Mouse (Mus musculus) CH12.LX (cell line): ENCODE measurements around the gene Mrpl22. TPM values are rescaled to one million over a fixed set of nuclear protein-coding genes. Genes with fewer than 3 reads are reported as not detected.

ENCODE experiments used
- DNase-seq: peaks from one replicate; pipeline ENCODE4 v3.0.0-alpha.2; 2013; ENCODE audit errors: extremely low read depth
- H3K27ac ChIP-seq: 2 replicates; pipeline ENCODE4 v1.5.1; 2012; ENCODE audit warnings: low read depth, mild to moderate bottlenecking, control low read depth, moderate library complexity; ENCODE audit not compliant: insufficient read depth
- H3K27me3 ChIP-seq: replicated peaks from 2 replicates; pipeline ENCODE3; 2012; ENCODE audit warnings: inconsistent platforms
- H3K36me3 ChIP-seq, 2 experiments: replicated peaks in 1 of 2; 2 replicates each; pipeline versions ENCODE3 to v1.6.1; 2012; ENCODE audit warnings: inconsistent platforms in 1 of 2, low read length in 1 of 2, mild to moderate bottlenecking in 1 of 2, mixed read lengths in 1 of 2, moderate library complexity in 1 of 2; ENCODE audit not compliant: control insufficient read depth in 1 of 2, insufficient read depth in 1 of 2
- H3K4me1 ChIP-seq, 2 experiments: 2 replicates each; pipeline ENCODE4 v1.6.1; 2012; ENCODE audit warnings: inconsistent platforms in 1 of 2, moderate library complexity in 1 of 2; ENCODE audit not compliant: insufficient read depth in 2 of 2, control insufficient read depth in 1 of 2
- H3K4me2 ChIP-seq: 2 replicates; pipeline ENCODE4 v1.6.1; 2012; ENCODE audit warnings: low read depth, mild to moderate bottlenecking, control low read depth; ENCODE audit not compliant: poor library complexity, insufficient read depth, severe bottlenecking
- H3K4me3 ChIP-seq, 3 experiments: fragments of 150-350 bp in 1 of 3; sonication (generic) in 1 of 3; replicated peaks in 1 of 3; 2 replicates each; pipeline versions ENCODE3 to v1.5.1; 2011 to 2012; ENCODE audit warnings: low read depth in 2 of 3, low read length in 2 of 3, mild to moderate bottlenecking in 2 of 3, moderate library complexity in 2 of 3, control low read depth in 1 of 3, improper control_type of control experiment in 1 of 3, inconsistent platforms in 1 of 3, mixed read lengths in 1 of 3; ENCODE audit not compliant: poor library complexity in 1 of 3
- H3K79me2 ChIP-seq: replicated peaks from 2 replicates; pipeline ENCODE4 v1.6.1; 2012; ENCODE audit warnings: mild to moderate bottlenecking, moderate library complexity; ENCODE audit not compliant: control insufficient read depth, poor library complexity, insufficient read depth, severe bottlenecking; ENCODE audit errors: extremely low read depth
- H3K9ac ChIP-seq: 2 replicates; pipeline ENCODE4 v1.6.1; 2012; ENCODE audit warnings: low read depth, mild to moderate bottlenecking, control low read depth, moderate library complexity; ENCODE audit not compliant: insufficient read depth
- H3K9me3 ChIP-seq: replicated peaks from 2 replicates; pipeline ENCODE3; 2012; ENCODE audit warnings: low read length, inconsistent platforms, mixed read lengths
- BHLHE40 ChIP-seq: IDR thresholded peaks from 2 replicates; pipeline ENCODE4 v1.6.1; 2011; ENCODE audit warnings: mild to moderate bottlenecking, low read depth, low read length, improper control_type of control experiment
- CHD1 ChIP-seq: IDR thresholded peaks from 2 replicates; pipeline ENCODE4 v1.6.1; 2012; ENCODE audit warnings: low read depth, low read length, improper control_type of control experiment, inconsistent platforms
- ELF1 ChIP-seq: IDR thresholded peaks from 2 replicates; pipeline ENCODE4 v1.6.1; 2014; ENCODE audit warnings: low read depth, mild to moderate bottlenecking, inconsistent platforms, low read length, improper control_type of control experiment
- GABPA ChIP-seq: IDR thresholded peaks from 2 replicates; pipeline ENCODE4 v1.6.1; 2012; ENCODE audit warnings: low read depth, low read length, improper control_type of control experiment, inconsistent platforms; ENCODE audit not compliant: insufficient replicate concordance
- JUN ChIP-seq: IDR thresholded peaks from 2 replicates; pipeline ENCODE4 v1.6.1; 2011; ENCODE audit warnings: low read depth, mild to moderate bottlenecking, low read length, improper control_type of control experiment, moderate library complexity; ENCODE audit not compliant: insufficient read depth
- JUND ChIP-seq: conservative IDR thresholded peaks from 2 replicates; pipeline ENCODE4 v1.6.1; 2011; ENCODE audit warnings: low read depth, low read length, improper control_type of control experiment
- MAX ChIP-seq: IDR thresholded peaks from 2 replicates; pipeline ENCODE4 v1.6.1; 2011; ENCODE audit warnings: low read length, improper control_type of control experiment
- MAZ ChIP-seq: IDR thresholded peaks from 2 replicates; pipeline ENCODE4 v1.6.1; 2012; ENCODE audit warnings: low read depth, mild to moderate bottlenecking, inconsistent platforms, low read length, improper control_type of control experiment, moderate library complexity
- MEF2A ChIP-seq: IDR thresholded peaks from 2 replicates; pipeline ENCODE4 v1.6.1; 2014; ENCODE audit warnings: low read depth, mild to moderate bottlenecking, inconsistent platforms, low read length, improper control_type of control experiment, borderline replicate concordance
- MXI1 ChIP-seq: IDR thresholded peaks from 2 replicates; pipeline ENCODE4 v1.6.1; 2011; ENCODE audit warnings: mild to moderate bottlenecking, low read depth, low read length, improper control_type of control experiment
- MYC ChIP-seq: IDR thresholded peaks from 2 replicates; pipeline ENCODE4 v1.6.1; 2011; ENCODE audit warnings: low read depth, mild to moderate bottlenecking, improper control_type of control experiment, low read length
- NRF1 ChIP-seq: IDR thresholded peaks from 2 replicates; pipeline ENCODE4 v1.6.1; 2014; ENCODE audit warnings: low read depth, mild to moderate bottlenecking, inconsistent platforms, low read length, improper control_type of control experiment, moderate library complexity
- POLR2A ChIP-seq: IDR thresholded peaks from 2 replicates; pipeline ENCODE4 v1.6.1; 2011; ENCODE audit warnings: low read depth, mild to moderate bottlenecking, improper control_type of control experiment, low read length
- POLR2AphosphoS2 ChIP-seq: IDR thresholded peaks from 2 replicates; pipeline ENCODE4 v1.6.1; 2011; ENCODE audit warnings: low read depth, low read length, improper control_type of control experiment
- RAD21 ChIP-seq: IDR thresholded peaks from 2 replicates; pipeline ENCODE4 v1.6.1; 2011; ENCODE audit warnings: low read depth, mild to moderate bottlenecking, low read length, improper control_type of control experiment, moderate library complexity
- RCOR1 ChIP-seq: conservative IDR thresholded peaks from 2 replicates; pipeline ENCODE4 v1.6.1; 2012; ENCODE audit warnings: low read depth, mild to moderate bottlenecking, inconsistent platforms, low read length, improper control_type of control experiment
- SIN3A ChIP-seq: IDR thresholded peaks from 2 replicates; pipeline ENCODE4 v1.6.1; 2012; ENCODE audit warnings: low read length, improper control_type of control experiment, inconsistent platforms
- TBP ChIP-seq: conservative IDR thresholded peaks from 2 replicates; pipeline ENCODE4 v1.6.1; 2011; ENCODE audit warnings: low read depth, low read length, improper control_type of control experiment
- TCF12 ChIP-seq: IDR thresholded peaks from 2 replicates; pipeline ENCODE4 v1.6.1; 2014; ENCODE audit warnings: low read depth, mild to moderate bottlenecking, inconsistent platforms, low read length, improper control_type of control experiment
- USF1 ChIP-seq: IDR thresholded peaks from 2 replicates; pipeline ENCODE4 v1.6.1; 2014; ENCODE audit warnings: low read depth, mild to moderate bottlenecking, inconsistent platforms, low read length, improper control_type of control experiment
- USF2 ChIP-seq: conservative IDR thresholded peaks from 2 replicates; pipeline ENCODE4 v1.6.1; 2011; ENCODE audit warnings: low read depth, low read length, improper control_type of control experiment
- ZC3H11A ChIP-seq: IDR thresholded peaks from 2 replicates; pipeline ENCODE4 v1.6.1; 2012; ENCODE audit warnings: low read depth, mild to moderate bottlenecking, inconsistent platforms, low read length, improper control_type of control experiment
- ZKSCAN1 ChIP-seq: IDR thresholded peaks from 2 replicates; pipeline ENCODE4 v1.6.1; 2012; ENCODE audit warnings: low read depth, inconsistent platforms, low read length, improper control_type of control experiment, borderline replicate concordance
- ZMIZ1 ChIP-seq: IDR thresholded peaks from 2 replicates; pipeline ENCODE4 v1.6.1; 2012; ENCODE audit warnings: low read depth, mild to moderate bottlenecking, inconsistent platforms, low read length, improper control_type of control experiment
- dilution Hi-C: fragments of 300-500 bp; cut with MboI; formaldehyde crosslinking; loops from 2 replicates; pipeline ENCODE4 v1.14.3; 2020; ENCODE audit warnings: low sequenced_read_pairs; ENCODE audit not compliant: extremely low pct_unique_long_range_greater_than_20kb, extremely low pct_ligation_motif_present
- in situ Hi-C: fragments of 300-500 bp; cut with MboI; formaldehyde crosslinking; loops from 3 replicates; pipeline ENCODE4 v1.14.3; 2019; ENCODE audit warnings: low sequenced_read_pairs, low pct_ligation_motif_present, low pct_unique_long_range_greater_than_20kb, mixed read lengths
- polyA plus RNA-seq: library from polyadenylated mRNA; unstranded; fragments of >175 nt; gene quantifications from 2 replicates; pipeline ENCODE4 v1.2.1, GENCODE M21; 2012; ENCODE audit warnings: low read depth; ENCODE audit not compliant: insufficient read length
- total RNA-seq, 2 experiments: library from RNA; depleted of rRNA; stranded (reverse); fragments of 300-350 nt in 1 of 2; fragments of >200 nt in 1 of 2; gene quantifications; 2 replicates each; pipeline ENCODE4 v1.2.3; 2012 to 2014

The Mrpl22 gene
- total and polyA plus RNA-seq, 3 experiments = 89.1 to 133 (median 115) TPM

DNA sequence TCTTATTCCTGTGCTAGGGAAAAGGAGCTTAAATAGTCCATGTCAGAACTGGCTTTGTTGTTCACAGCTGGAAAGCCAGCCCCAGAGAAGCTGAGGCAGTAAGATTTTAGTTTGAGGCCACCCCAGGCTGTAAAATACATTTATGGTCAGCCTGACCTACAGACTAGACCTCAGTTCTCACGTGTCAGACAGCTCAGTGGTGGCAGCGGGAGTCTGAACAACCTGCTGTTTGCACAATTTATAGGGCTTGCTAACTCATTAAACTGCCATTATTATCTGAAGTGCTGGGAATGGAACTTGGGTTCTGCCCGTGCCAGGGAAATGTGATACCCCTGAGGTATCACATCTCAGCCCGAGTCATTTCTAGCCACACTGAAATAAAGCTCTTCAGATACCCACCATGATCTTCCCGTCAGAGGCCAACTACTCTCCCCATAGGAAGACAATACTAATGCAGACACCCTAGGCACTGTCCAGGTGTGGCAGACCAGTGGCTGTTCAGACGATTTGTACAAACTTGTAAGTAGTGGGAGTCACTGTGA lies 42.1 kb upstream of the Mrpl22 start:
- dilution Hi-C loops = no loop called here

DNA sequence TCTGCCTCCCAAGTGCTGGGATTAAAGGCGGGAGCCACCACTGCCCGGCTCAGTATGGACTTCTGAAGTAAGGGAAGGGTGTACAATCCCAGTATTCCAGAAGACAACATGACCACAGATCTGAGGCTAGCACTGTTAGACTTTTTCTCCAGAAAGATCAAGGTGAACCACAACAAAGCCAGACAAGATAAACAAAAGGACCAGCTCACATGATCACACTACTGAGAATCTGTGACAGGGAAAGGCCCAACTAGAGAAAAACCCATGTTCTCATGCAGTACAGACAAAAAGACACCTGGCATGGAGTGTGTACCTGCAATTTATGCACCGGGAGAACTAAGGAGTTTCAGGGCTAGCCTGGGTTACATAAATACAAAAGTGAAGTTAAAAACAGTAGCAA lies 39.4 kb upstream of the Mrpl22 start:
- DNase-seq = no peak
- in situ Hi-C loops (no loop called here), dilution Hi-C loops (no loop called here)
- Histone ChIP-seq H3K4me2 (no peak overlapping the region), H3K27me3 (no peaks in the 10 kb centered on the region), H3K79me2 (no peaks in the 10 kb centered on the region), H3K9me3 (no peaks in the 10 kb centered on the region), H3K27ac (no peak overlapping the region), H3K9ac (no peak overlapping the region), H3K4me1 (no peaks in the 10 kb centered on the region), H3K36me3 (peaks cover 88 to 99% of the 10 kb centered on the region in 2 experiments), H3K4me3 (no peak overlapping the region)
- TF ChIP-seq MAX = no peak
- no peak for TF ChIP-seq CHD1
- no peak for TF ChIP-seq ZMIZ1
- TF ChIP-seq TBP = no peak
- no peak for TF ChIP-seq SIN3A
- TF ChIP-seq BHLHE40 = no peak
- no peak for TF ChIP-seq MEF2A
- TF ChIP-seq POLR2AphosphoS2 = no peak
- no peak for TF ChIP-seq JUN
- no peak for TF ChIP-seq USF2
- TF ChIP-seq NRF1 = no peak
- TF ChIP-seq GABPA = no peak
- no peak for TF ChIP-seq ELF1
- no peak for TF ChIP-seq POLR2A
- TF ChIP-seq TCF12 = no peak
- TF ChIP-seq USF1 = no peak
- no peak for TF ChIP-seq RAD21
- TF ChIP-seq JUND = no peak
- no peak for TF ChIP-seq ZKSCAN1
- no peak for TF ChIP-seq MAZ

More for the DNA sequence above, 42.1 kb upstream of the Mrpl22 start:
- H3K4me3 ChIP-seq = no peak overlapping the region
- no peak overlapping the region for H3K4me2 ChIP-seq
- no peaks in the 10 kb centered on the region for H3K27me3 ChIP-seq
- in situ Hi-C loops = no loop called here
- H3K4me1 ChIP-seq = no peaks in the 10 kb centered on the region
- H3K9ac ChIP-seq = no peak overlapping the region
- H3K9me3 ChIP-seq = no peaks in the 10 kb centered on the region
- no peaks in the 10 kb centered on the region for H3K79me2 ChIP-seq
- peaks cover 87 to 98% of the 10 kb centered on the region in 2 experiments for H3K36me3 ChIP-seq
- H3K27ac ChIP-seq = no peak overlapping the region
- no peak for DNase-seq
- TF ChIP-seq TCF12 (no peak), MYC (no peak), ZMIZ1 (no peak), ZC3H11A (no peak), RCOR1 (no peak), POLR2A (no peak), CHD1 (no peak), ZKSCAN1 (no peak), ELF1 (no peak), SIN3A (no peak), JUND (no peak), MXI1 (no peak), JUN (no peak)
